Mouse (Mus musculus): ENCODE measurements around the gene Ugcg.

The Ugcg gene

GRCm38 (mm10) chr4:59190650-59191424 is 1.8 kb downstream of the Ugcg start:
- no peak for DNase-seq

- no peak for DNase-seq
Measured at GRCm38 (mm10) chr4:59194731-59195496, 5.9 kb downstream of the Ugcg start.

- no peak for DNase-seq
Measured at GRCm38 (mm10) chr4:59196346-59197077, 7.5 kb downstream of the Ugcg start.

- DNase-seq: no peak
Measured at GRCm38 (mm10) chr4:59197078-59197424, 8.0 kb downstream of the Ugcg start.

- DNase-seq: no peak
Measured at GRCm38 (mm10) chr4:59197462-59197861, 8.4 kb downstream of the Ugcg start.

- DNase-seq: peak; percentile 74 to 75
Measured at GRCm38 (mm10) chr4:59199341-59199740, 10.3 kb downstream of the Ugcg start.

GRCm38 (mm10) chr4:59199805-59200204 is 10.7 kb downstream of the Ugcg start:
- peak in 1 of 2 experiments; percentile 20 for DNase-seq

GRCm38 (mm10) chr4:59200636-59201035 is 11.6 kb downstream of the Ugcg start:
- DNase-seq: no peak

- no peak for DNase-seq
Measured at GRCm38 (mm10) chr4:59204616-59205015, 15.6 kb downstream of the Ugcg start.

- DNase-seq: no peak
Measured at GRCm38 (mm10) chr4:59205758-59206340, 16.8 kb downstream of the Ugcg start.

- no peak for DNase-seq
Measured at GRCm38 (mm10) chr4:59206600-59206999, 17.5 kb downstream of the Ugcg start.

GRCm38 (mm10) chr4:59208607-59209006 is 19.6 kb downstream of the Ugcg start:
- no peak for DNase-seq

GRCm38 (mm10) chr4:59211181-59211580 is 22.1 kb downstream of the Ugcg start:
- no peak for DNase-seq

- no peak for DNase-seq
Measured at GRCm38 (mm10) chr4:59213833-59214232, 24.8 kb downstream of the Ugcg start.

GRCm38 (mm10) chr4:59214695-59215094 is 25.6 kb downstream of the Ugcg start:
- DNase-seq: no peak

- no peak for DNase-seq
Measured at GRCm38 (mm10) chr4:59215585-59215984, 26.5 kb downstream of the Ugcg start.

- no peak for DNase-seq
Measured at GRCm38 (mm10) chr4:59217101-59217500, 28.0 kb downstream of the Ugcg start.

GRCm38 (mm10) chr4:59218154-59218553 is 29.1 kb downstream of the Ugcg start:
- no peak for DNase-seq

- no peak for DNase-seq
Measured at GRCm38 (mm10) chr4:59222226-59222625, 33.2 kb downstream of the Ugcg start.

- no peak for DNase-seq
Measured at GRCm38 (mm10) chr4:59223055-59223615, 34.1 kb downstream of the Ugcg start.

GRCm38 (mm10) chr4:59224889-59225288 is 35.8 kb downstream of the Ugcg start:
- no peak for DNase-seq

- DNase-seq: no peak
Measured at GRCm38 (mm10) chr4:59227047-59227446, 38.0 kb downstream of the Ugcg start.

- no peak for DNase-seq
Measured at GRCm38 (mm10) chr4:59228951-59229350, 39.9 kb downstream of the Ugcg start.
